Mouse (Mus musculus): ENCODE results near the gene Bcas2. TPM values are rescaled to one million over a fixed set of nuclear protein-coding genes. Genes with fewer than 3 reads are reported as not detected.
"Not testable (repeated sequence)": the region's sequence is repeated elsewhere in the genome, so short reads cannot be mapped to it uniquely, and the experiment has no call there.

Gene Bcas2
- polyA plus RNA-seq, 1 experiment from 2014 or later = 109 TPM

DNA sequence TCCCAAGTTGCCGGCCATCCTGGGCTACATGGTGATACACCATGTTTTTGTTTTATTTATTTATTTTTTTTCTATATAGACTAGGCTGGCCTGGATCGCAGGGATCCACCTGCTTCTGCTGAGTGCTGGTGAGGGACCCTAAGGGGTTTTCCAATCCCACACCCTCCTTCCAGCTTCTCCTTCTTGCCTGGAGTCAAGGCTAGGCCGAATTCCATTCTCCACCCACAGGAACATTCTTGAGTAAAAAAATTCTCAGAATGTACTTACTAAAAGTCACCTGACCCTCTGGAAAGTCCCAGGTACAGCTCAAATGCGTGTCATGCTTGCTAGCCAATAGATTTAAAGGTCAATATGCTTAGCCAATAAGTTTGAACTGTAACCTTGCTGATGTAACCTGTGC is 20.7 kb downstream of the Bcas2 start:
- H3K36me3 ChIP-seq (ENCODE audit: control insufficient read depth, insufficient read depth, low read length) = no peaks in the 10 kb centered on the region
- no peak overlapping the region for H3K4me3 ChIP-seq (ENCODE audit: low read depth, low read length)
- WGBS = 84% methylated on average over 4 of the region's 4 CpGs
- no peaks in the 10 kb centered on the region for H3K27me3 ChIP-seq (ENCODE audit: control insufficient read depth, insufficient read depth, low read length)
- no peak for DNase-seq (ENCODE audit: low spot score)
- no peaks in the 10 kb centered on the region for H3K4me1 ChIP-seq (replicated peaks; ENCODE audit: control insufficient read depth, insufficient read depth)
- no peak overlapping the region for H3K9ac ChIP-seq (ENCODE audit: low read length)
- no peak overlapping the region for H3K27ac ChIP-seq (replicated peaks)
- H3K4me2 ChIP-seq (replicated peaks; ENCODE audit: low read depth) = no peak overlapping the region
- TF ChIP-seq CTCF (IDR thresholded peaks at IDR 0.05; ENCODE audit: low read depth) (no peak), EP300 (optimal IDR thresholded peaks at IDR 0.05) (no peak)
- no peak for ATAC-seq (ENCODE audit: low FRiP score, low TSS enrichment)
- no peaks in the 10 kb centered on the region for H3K9me3 ChIP-seq (ENCODE audit: control insufficient read depth, low read length)

DNA sequence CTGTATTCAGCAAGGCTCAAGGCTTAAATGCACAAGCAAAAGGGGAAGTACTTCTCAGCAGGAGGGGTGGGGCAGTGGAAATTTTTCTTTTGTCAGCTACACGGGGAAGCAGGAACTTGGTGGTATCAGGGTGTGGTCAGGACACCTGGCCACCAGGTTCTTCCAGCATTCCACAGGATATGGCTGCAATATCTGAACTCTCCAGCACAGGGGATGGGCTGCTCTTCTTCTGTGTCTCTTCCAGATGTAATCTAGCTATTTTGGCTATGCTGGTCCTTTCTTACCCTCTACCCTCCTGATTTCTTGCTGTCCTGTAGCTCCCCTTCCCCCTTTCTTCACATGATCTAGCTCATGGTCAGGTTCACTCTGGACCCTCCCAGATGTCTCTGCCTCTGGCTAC is 21.7 kb downstream of the Bcas2 start:
- H3K9ac ChIP-seq (ENCODE audit: low read length) = no peak overlapping the region
- no peaks in the 10 kb centered on the region for H3K27me3 ChIP-seq (ENCODE audit: control insufficient read depth, insufficient read depth, low read length)
- H3K36me3 ChIP-seq (ENCODE audit: control insufficient read depth, insufficient read depth, low read length) = no peaks in the 10 kb centered on the region
- H3K4me3 ChIP-seq (ENCODE audit: low read depth, low read length) = no peak overlapping the region
- ATAC-seq (ENCODE audit: low FRiP score, low TSS enrichment) (0 out of 2 replicates have a peak, but pooled peaks have one; percentile 42), DNase-seq (ENCODE audit: low spot score) (no peak)
- no peaks in the 10 kb centered on the region for H3K9me3 ChIP-seq (ENCODE audit: control insufficient read depth, low read length)
- H3K4me2 ChIP-seq (replicated peaks; ENCODE audit: low read depth) = no peak overlapping the region
- no peaks in the 10 kb centered on the region for H3K4me1 ChIP-seq (replicated peaks; ENCODE audit: control insufficient read depth, insufficient read depth)
- WGBS = 59% methylated on average over 1 of the region's 1 CpGs
- no peak overlapping the region for H3K27ac ChIP-seq (replicated peaks)
- TF ChIP-seq CTCF (IDR thresholded peaks at IDR 0.05; ENCODE audit: low read depth) (no peak), EP300 (optimal IDR thresholded peaks at IDR 0.05) (no peak)

DNA sequence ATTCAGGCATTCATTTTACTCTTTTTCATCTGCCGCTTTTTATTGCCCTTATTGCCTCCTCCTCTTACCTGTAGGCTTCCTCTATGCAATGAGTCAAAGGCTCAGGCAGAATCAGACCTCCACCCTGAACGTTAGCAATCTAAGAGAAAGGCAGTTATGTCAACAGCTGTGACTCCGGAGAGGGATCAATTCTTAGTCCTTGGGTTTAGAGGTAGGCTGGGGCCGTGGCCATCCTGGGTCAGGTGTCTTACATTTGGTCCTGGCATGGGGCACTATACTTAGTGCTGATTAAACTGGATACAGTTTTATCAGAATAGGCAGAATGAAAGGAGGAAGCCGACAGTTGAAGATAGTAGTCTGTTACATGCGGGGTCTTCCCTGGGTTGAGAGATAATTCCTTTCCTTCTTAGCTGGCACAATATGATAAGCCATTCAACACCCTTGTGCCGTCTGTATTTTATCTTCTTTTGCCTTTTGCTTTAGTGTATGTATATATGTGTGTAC is 24.9 kb downstream of the Bcas2 start:
- no peak overlapping the region for H3K27ac ChIP-seq (replicated peaks)
- no peaks in the 10 kb centered on the region for H3K9me3 ChIP-seq (ENCODE audit: control insufficient read depth, low read length)
- DNase-seq (ENCODE audit: low spot score) (no peak), ATAC-seq (ENCODE audit: low FRiP score, low TSS enrichment) (no peak)
- H3K4me3 ChIP-seq (ENCODE audit: low read depth, low read length) = no peak overlapping the region
- H3K9ac ChIP-seq (ENCODE audit: low read length) = no peak overlapping the region
- H3K4me1 ChIP-seq (replicated peaks; ENCODE audit: control insufficient read depth, insufficient read depth) = no peaks in the 10 kb centered on the region
- H3K4me2 ChIP-seq (replicated peaks; ENCODE audit: low read depth) = no peak overlapping the region
- no peaks in the 10 kb centered on the region for H3K36me3 ChIP-seq (ENCODE audit: control insufficient read depth, insufficient read depth, low read length)
- TF ChIP-seq CTCF (IDR thresholded peaks at IDR 0.05; ENCODE audit: low read depth) (no peak), EP300 (optimal IDR thresholded peaks at IDR 0.05) (no peak)
- no peaks in the 10 kb centered on the region for H3K27me3 ChIP-seq (ENCODE audit: control insufficient read depth, insufficient read depth, low read length)
- WGBS = 73% methylated on average over 7 of the region's 7 CpGs

DNA sequence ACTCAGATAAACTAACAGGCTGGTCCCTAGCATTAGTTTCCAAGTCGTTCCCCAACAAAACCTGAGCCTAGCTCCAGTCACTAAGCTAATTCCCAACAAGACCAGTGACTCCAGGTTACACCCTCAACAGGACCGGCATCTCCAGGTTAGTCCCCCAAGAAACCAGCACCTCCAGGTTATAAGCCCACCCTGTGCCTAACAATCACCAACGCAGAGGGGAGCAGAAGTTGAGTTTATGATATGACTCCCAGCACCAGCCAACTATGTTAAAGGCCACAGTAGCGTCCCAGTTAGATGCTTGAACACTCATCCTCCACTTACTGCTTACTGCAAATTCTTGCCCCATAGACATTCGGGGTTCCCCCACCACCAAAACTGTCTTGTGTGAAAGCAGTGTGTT is 27.9 kb downstream of the Bcas2 start:
- Histone ChIP-seq H3K27me3 (ENCODE audit: control insufficient read depth, insufficient read depth, low read length) (no peaks in the 10 kb centered on the region), H3K9ac (ENCODE audit: low read length) (no peak overlapping the region), H3K27ac (replicated peaks) (no peak overlapping the region), H3K4me1 (replicated peaks; ENCODE audit: control insufficient read depth, insufficient read depth) (no peaks in the 10 kb centered on the region), H3K36me3 (ENCODE audit: control insufficient read depth, insufficient read depth, low read length) (no peaks in the 10 kb centered on the region), H3K4me3 (ENCODE audit: low read depth, low read length) (no peak overlapping the region), H3K9me3 (ENCODE audit: control insufficient read depth, low read length) (no peaks in the 10 kb centered on the region), H3K4me2 (replicated peaks; ENCODE audit: low read depth) (no peak overlapping the region)
- TF ChIP-seq CTCF (IDR thresholded peaks at IDR 0.05; ENCODE audit: low read depth) = no peak
- no peak for TF ChIP-seq EP300 (optimal IDR thresholded peaks at IDR 0.05)
- WGBS = 82% methylated on average over 5 of the region's 5 CpGs
- ATAC-seq (ENCODE audit: low FRiP score, low TSS enrichment) (no peak), DNase-seq (ENCODE audit: low spot score) (no peak)

DNA sequence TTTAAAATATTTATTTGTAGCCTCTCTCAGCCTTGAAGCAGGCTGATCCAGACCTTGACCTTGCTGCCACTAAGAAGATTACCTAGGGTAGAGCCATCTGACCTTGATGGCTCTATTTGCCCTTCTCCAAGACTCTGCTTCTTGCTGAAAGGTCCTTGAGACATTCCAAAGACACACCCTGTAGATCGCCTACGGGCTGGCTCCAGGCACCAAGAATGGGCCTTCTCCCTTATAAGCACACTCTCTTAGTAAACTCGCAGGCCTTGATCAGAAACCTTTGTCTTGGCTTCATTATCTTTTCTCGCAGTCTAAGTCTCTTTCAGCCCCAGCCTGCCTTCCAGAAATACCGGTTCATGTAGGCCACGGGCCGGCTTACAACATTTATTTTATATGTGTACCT is 29.6 kb downstream of the Bcas2 start:
- H3K4me3 ChIP-seq (ENCODE audit: low read depth, low read length); H3K4me2 ChIP-seq (replicated peaks; ENCODE audit: low read depth); H3K9me3 ChIP-seq (ENCODE audit: control insufficient read depth, low read length); H3K27ac ChIP-seq (replicated peaks); H3K4me1 ChIP-seq (replicated peaks; ENCODE audit: control insufficient read depth, insufficient read depth); H3K27me3 ChIP-seq (ENCODE audit: control insufficient read depth, insufficient read depth, low read length); H3K36me3 ChIP-seq (ENCODE audit: control insufficient read depth, insufficient read depth, low read length); H3K9ac ChIP-seq (ENCODE audit: low read length); DNase-seq (ENCODE audit: low spot score); ATAC-seq (ENCODE audit: low FRiP score, low TSS enrichment): not testable (repeated sequence)
- WGBS = 84% methylated on average over 7 of the region's 7 CpGs

DNA sequence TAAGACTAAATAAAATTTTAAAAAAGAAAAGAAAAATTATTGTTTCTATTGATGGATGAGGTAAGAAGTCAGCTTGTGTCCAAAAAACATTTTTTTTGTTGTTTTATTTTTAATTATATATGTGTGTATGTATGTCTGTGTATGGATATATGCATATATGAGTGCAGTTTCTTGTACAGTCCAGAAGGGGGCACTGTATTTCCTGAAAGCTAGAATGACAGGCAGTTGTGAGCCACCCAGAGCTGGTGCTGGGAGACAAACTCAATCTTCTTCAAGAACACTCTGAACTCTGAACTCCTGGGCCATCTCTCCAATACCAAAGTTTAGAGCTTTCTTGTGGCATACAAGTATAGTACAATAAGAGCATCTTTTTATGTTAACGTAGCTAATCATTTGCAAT is 32.1 kb downstream of the Bcas2 start:
- Histone ChIP-seq H3K27me3 (ENCODE audit: control insufficient read depth, insufficient read depth, low read length) (no peaks in the 10 kb centered on the region), H3K4me2 (replicated peaks; ENCODE audit: low read depth) (no peak overlapping the region), H3K36me3 (ENCODE audit: control insufficient read depth, insufficient read depth, low read length) (no peaks in the 10 kb centered on the region), H3K4me3 (ENCODE audit: low read depth, low read length) (no peak overlapping the region), H3K9ac (ENCODE audit: low read length) (no peak overlapping the region), H3K4me1 (replicated peaks; ENCODE audit: control insufficient read depth, insufficient read depth) (no peaks in the 10 kb centered on the region), H3K9me3 (ENCODE audit: control insufficient read depth, low read length) (no peaks in the 10 kb centered on the region), H3K27ac (replicated peaks) (no peak overlapping the region)
- ATAC-seq (ENCODE audit: low FRiP score, low TSS enrichment) (no peak), DNase-seq (ENCODE audit: low spot score) (no peak)
- WGBS = 93% methylated on average over 1 of the region's 1 CpGs
- TF ChIP-seq CTCF (IDR thresholded peaks at IDR 0.05; ENCODE audit: low read depth) (no peak), EP300 (optimal IDR thresholded peaks at IDR 0.05) (no peak)
